Mouse (Mus musculus) frontal cortex, postnatal 25 days (tissue): ENCODE data around the gene Hp.
A peak's percentile ranks its signal among the peaks of the same experiment; 100 is the strongest.

ENCODE experiments used
- DNase-seq, 2 experiments: peaks; one replicate each; pipeline ENCODE4 v3.0.0; 2022; ENCODE audit warnings: low spot score in 2 of 2

Gene Hp

DNA sequence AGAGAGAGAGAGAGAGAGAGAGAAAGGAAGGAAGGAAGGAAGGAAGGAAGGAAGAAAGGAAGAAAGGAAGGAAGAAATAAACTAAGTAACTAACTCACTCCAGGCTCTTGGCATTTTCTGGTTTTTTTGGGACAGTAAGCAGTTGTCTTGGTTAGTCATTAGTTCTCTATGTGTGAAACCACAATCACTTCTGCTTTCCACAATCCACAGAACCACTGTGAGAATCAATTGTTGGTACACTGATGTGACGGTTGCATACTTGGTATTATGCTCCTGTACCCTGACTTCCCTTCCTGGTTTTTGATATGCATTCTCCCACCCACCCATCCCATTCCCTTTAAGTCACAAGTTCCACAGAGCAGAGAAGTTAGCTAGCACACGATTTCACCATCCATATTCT lies 15.1 kb downstream of the Hp start:
- DNase-seq: no peak

DNA sequence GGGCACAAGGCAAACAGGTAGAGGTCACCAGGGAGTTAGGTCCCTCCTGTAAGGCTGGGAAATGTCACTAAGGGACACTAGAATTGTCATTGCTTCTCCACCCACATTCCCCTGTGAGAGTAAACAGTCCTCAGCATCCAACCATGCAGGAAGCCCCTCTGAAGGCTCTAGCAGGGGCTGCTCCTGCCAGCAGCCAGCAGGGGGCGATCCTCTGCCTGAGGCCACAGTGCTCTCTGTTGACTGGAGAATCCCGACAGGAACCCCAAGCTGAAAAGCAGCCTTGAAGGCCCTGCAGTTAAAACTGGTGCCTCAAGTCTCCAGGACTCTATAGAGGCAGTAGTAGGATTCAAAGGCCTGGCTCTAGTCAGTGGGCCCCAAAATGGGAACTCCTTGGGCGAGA lies 27.3 kb downstream of the Hp start:
- no peak for DNase-seq

DNA sequence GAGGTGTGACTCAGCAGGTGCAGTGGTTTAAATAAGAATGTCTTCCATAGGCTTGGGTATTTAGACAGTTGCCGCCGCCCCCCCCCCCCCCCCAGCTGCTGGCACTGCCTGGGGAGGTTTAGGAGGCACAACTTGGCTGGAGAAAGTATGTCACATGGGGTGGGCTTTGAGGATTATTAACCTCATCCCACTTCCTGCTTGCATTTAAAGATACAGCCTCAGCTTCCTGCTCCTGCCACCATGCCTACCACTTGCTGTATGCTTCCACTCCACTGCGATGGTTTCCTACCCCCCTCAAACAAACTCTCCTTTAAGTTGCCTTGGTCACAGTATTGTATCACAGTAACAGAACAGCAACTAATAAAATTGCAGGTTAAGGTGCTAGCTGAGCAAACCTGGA lies 34.9 kb downstream of the Hp start:
- DNase-seq: no peak

DNA sequence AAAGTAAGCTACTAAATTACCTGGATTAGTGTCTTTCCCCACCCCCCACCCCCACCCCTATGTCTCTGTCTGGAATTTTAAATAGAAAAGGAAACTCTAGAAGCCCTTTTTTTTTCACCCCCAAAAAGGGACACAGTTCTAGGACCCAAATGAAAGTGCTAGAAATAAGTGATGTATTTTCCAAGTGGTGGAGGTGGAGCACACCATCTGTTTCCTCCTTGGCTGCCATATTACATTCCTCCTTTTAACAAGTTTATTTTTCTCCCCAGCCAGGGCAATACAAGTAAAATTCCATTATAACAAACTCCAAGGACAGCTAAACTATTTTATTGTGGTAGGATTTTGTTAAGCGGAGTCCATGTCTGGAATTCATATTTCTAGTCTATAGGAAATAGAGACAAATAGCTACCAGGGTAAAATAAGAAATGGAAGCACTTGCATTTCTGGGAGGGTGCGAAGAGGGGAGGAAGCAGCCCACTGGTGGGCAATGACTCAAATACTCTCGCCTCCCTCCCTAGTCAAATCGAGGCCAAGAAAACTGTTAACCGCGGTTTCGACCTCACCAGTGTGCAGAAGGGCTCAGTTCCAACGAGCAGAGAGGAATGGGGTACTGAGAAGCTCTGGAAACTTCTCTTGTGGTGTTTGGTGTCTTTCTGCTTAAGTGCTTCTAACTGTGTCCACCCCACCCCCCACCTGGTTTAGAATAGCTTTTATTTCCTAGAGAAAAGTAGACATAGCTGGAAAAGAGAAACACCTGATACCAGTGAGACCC lies 36.0 kb downstream of the Hp start:
- DNase-seq: no peak

GRCm38 (mm10) chr8:109542165-109542564 lies 36.8 kb downstream of the Hp start:
- no peak for DNase-seq

- peak; percentile 81 to 90 for DNase-seq
These were observed 42.3 kb downstream of the Hp start for GRCm38 (mm10) chr8:109536703-109537102.

DNA sequence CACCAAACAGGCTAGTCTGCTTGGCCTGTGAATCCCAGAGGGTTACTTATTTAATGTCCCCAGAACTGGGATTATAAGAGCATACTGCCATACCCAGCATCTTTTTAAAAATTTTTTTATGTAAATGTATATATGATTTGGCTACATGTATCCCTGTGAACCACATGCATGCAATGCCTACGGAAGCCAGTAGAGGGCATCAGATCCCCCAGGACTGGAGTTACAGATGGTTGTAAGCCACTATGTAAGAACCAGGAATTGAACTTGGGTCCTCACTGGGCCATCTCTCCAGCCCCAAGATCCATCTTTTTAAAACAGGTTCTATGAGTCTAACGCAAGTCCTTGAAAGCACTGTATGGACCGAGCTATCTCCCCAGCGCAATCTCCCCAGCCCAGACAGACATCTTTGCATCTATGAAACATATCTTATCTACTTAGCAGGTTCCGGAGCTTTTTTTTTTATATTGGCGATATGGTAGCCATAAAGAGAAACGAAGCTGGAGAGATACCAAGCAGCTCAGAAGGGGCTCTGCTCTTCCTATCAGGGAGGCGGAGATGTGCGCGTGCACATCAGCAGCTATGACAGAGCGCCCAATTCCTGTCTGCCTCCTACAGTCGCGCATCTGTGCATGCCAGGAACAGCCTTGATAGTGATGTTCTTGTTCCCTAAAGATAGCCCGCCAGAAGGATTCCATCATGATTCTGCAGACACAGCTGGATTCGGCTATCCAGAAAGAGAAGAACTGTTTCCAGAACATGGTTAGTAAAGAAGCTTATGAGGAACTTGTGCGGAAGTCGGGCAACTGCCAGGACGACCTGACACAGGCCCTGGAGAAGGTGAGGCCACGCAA lies 43.6 kb downstream of the Hp start:
- peak; percentile 31 to 35 for DNase-seq
